ENCODE assay signal across 24 mouse cellular contexts in genomic region chr2:38598395-38598794, GRCm38 (mm10). TPM values are rescaled to one million over a fixed set of nuclear protein-coding genes. Genes with fewer than 3 reads are reported as not detected.
A peak's percentile ranks its signal among the peaks of the same experiment; 100 is the strongest.
DNase-seq lines count a peak whose midpoint lies in the region; ATAC-seq and TF ChIP-seq lines count a peak whose summit lies in the region.
"Had no signal": no experiment of that assay in that cellular context is flagged by ENCODE, and none has a peak within 500 bp of the region (broad histone marks: within the 10 kb centered on the region; RNA-seq: fewer than 3 reads in every experiment).

No protein-coding gene starts in this region.

- ATAC-seq in cerebellum, adult (ENCODE audit: insufficient number of reproducible peaks, low FRiP score, low TSS enrichment) = peak; percentile 61
- ATAC-seq in liver, embryonic 11.5 days (replicated peaks; ENCODE audit: low FRiP score) = no peak
- no peak for ATAC-seq in midbrain, postnatal 0 days (ENCODE audit: low FRiP score)
- ATAC-seq: forebrain, embryonic 13.5 days; forebrain, embryonic 16.5 days; hindbrain, postnatal 0 days; intestine, embryonic 16.5 days; Patski had no signal

- no peak for DNase-seq in cerebellum, postnatal 4 days (ENCODE audit: low spot score in 2 of 2)
- DNase-seq in cerebellum, adult 2 months = peak; percentile 44 to 70
- DNase-seq in cerebellum, postnatal 10 days = no peak
- DNase-seq in liver, adult 2 months (ENCODE audit: extremely low read depth, low read depth, low spot score) = peak; percentile 59
- no peak for DNase-seq in liver, embryonic 11.5 days (ENCODE audit: low spot score)
- DNase-seq in kidney, postnatal 4 days = no peak
- DNase-seq in midbrain, postnatal 0 days (ENCODE audit: low spot score) = no peak
- DNase-seq: adrenal gland, postnatal 10 days; gastrocnemius, postnatal 25 days; heart, adult 2 months; heart, postnatal 14 days; heart, postnatal 4 days; kidney, adult 18-20 months had no signal

- peaks cover 7% of the 10 kb centered on the region; the same call in 1 of the 2 replicates for H3K36me3 ChIP-seq in liver, adult 2 months (ENCODE audit: control insufficient read depth, insufficient read depth, low read length)
- no peaks in the 10 kb centered on the region for H3K36me3 ChIP-seq in liver, embryonic 11.5 days (ENCODE audit: control insufficient read depth, insufficient read depth, low read length)
- no peaks in the 10 kb centered on the region for H3K36me3 ChIP-seq in midbrain, postnatal 0 days (ENCODE audit: insufficient read depth, low read length)
- H3K36me3 ChIP-seq: heart, embryonic 10.5 days had no signal

- no peaks in the 10 kb centered on the region for H3K9me3 ChIP-seq in liver, embryonic 11.5 days (ENCODE audit: control insufficient read depth, low read length)
- H3K9me3 ChIP-seq in midbrain, postnatal 0 days (ENCODE audit: low read length) = no peaks in the 10 kb centered on the region
- H3K9me3 ChIP-seq: forebrain, embryonic 10.5 days; forebrain, embryonic 13.5 days; G1E; heart, embryonic 10.5 days; heart, embryonic 13.5 days had no signal

- H3K4me2 ChIP-seq in liver, embryonic 11.5 days = no peak overlapping the region
- no peak overlapping the region for H3K4me2 ChIP-seq in midbrain, postnatal 0 days (ENCODE audit: low read depth, low read length, poor library complexity, severe bottlenecking)
- H3K4me2 ChIP-seq: forebrain, embryonic 13.5 days; heart, embryonic 13.5 days; hindbrain, embryonic 14.5 days had no signal

- peaks cover 3% of the 10 kb centered on the region; the same call in 1 of the 2 replicates for H3K79me2 ChIP-seq in liver, adult 2 months (ENCODE audit: control insufficient read depth, insufficient read depth, low read length)

- no peak overlapping the region for H3K27ac ChIP-seq in cerebellum, adult 2 months (ENCODE audit: insufficient read depth, low read length)
- H3K27ac ChIP-seq in liver, adult 2 months (replicated peaks; ENCODE audit: insufficient read depth, low read depth, low read length) = no peak overlapping the region
- no peak overlapping the region for H3K27ac ChIP-seq in liver, embryonic 11.5 days (ENCODE audit: low read depth, low read length)
- no peak overlapping the region for H3K27ac ChIP-seq in midbrain, postnatal 0 days (ENCODE audit: low read depth, low read length)
- H3K27ac ChIP-seq: forebrain, embryonic 10.5 days; forebrain, embryonic 13.5 days; heart, adult 2 months; heart, embryonic 10.5 days; heart, embryonic 13.5 days; hindbrain, embryonic 14.5 days; hindbrain, postnatal 0 days had no signal

- H3K4me3 ChIP-seq in cerebellum, adult 2 months (replicated peaks; ENCODE audit: insufficient read depth, low read depth, low read length) = no peak overlapping the region
- no peak overlapping the region for H3K4me3 ChIP-seq in liver, adult 2 months (ENCODE audit: insufficient read depth, low read depth, low read length)
- no peak overlapping the region for H3K4me3 ChIP-seq in liver, embryonic 11.5 days (ENCODE audit: low read depth, low read length)
- H3K4me3 ChIP-seq in midbrain, postnatal 0 days (ENCODE audit: low read depth, low read length) = no peak overlapping the region
- H3K4me3 ChIP-seq: forebrain, embryonic 10.5 days; forebrain, embryonic 13.5 days; heart, adult 2 months; heart, embryonic 10.5 days; heart, embryonic 13.5 days had no signal

- H3K9ac ChIP-seq in liver, adult 2 months (ENCODE audit: low read depth, low read length) = no peak overlapping the region
- no peak overlapping the region for H3K9ac ChIP-seq in liver, embryonic 11.5 days (ENCODE audit: low read depth, low read length)
- no peak overlapping the region for H3K9ac ChIP-seq in midbrain, postnatal 0 days (replicated peaks; ENCODE audit: low read length, poor library complexity, severe bottlenecking)
- H3K9ac ChIP-seq: forebrain, embryonic 13.5 days; heart, embryonic 13.5 days; hindbrain, embryonic 14.5 days had no signal

- peaks cover 5% of the 10 kb centered on the region; the same call in 1 of the 2 replicates for H3K4me1 ChIP-seq in cerebellum, adult 2 months (ENCODE audit: control insufficient read depth, insufficient read depth, low read length)
- H3K4me1 ChIP-seq in liver, adult 2 months (ENCODE audit: control insufficient read depth, insufficient read depth, low read length) = no peaks in the 10 kb centered on the region
- H3K4me1 ChIP-seq in liver, embryonic 11.5 days (replicated peaks; ENCODE audit: control insufficient read depth, insufficient read depth, low read length) = no peaks in the 10 kb centered on the region
- no peaks in the 10 kb centered on the region for H3K4me1 ChIP-seq in midbrain, postnatal 0 days (ENCODE audit: insufficient read depth, low read length)
- H3K4me1 ChIP-seq: forebrain, embryonic 10.5 days had no signal

- H3K27me3 ChIP-seq in cerebellum, adult 2 months (ENCODE audit: control insufficient read depth, insufficient read depth, low read length) = no peaks in the 10 kb centered on the region
- no peaks in the 10 kb centered on the region for H3K27me3 ChIP-seq in liver, adult 2 months (ENCODE audit: control insufficient read depth, insufficient read depth, low read length)
- no peaks in the 10 kb centered on the region for H3K27me3 ChIP-seq in liver, embryonic 11.5 days (replicated peaks; ENCODE audit: control insufficient read depth, insufficient read depth, low read length)
- no peaks in the 10 kb centered on the region for H3K27me3 ChIP-seq in midbrain, postnatal 0 days (ENCODE audit: insufficient read depth, low read length)
- H3K27me3 ChIP-seq: forebrain, embryonic 13.5 days; heart, embryonic 13.5 days; Patski had no signal

- no peak for TF ChIP-seq CTCF in cerebellum, adult 2 months (IDR thresholded peaks at IDR 0.05; ENCODE audit: borderline replicate concordance, insufficient read depth, low read depth, low read length)
- no peak for TF ChIP-seq CTCF in liver, adult 2 months (IDR thresholded peaks at IDR 0.05; ENCODE audit: low read depth, low read length)
- no peak for TF ChIP-seq CTCF in midbrain, postnatal 0 days (IDR thresholded peaks at IDR 0.05)

- 19% methylated on average over 2 of the region's 2 CpGs for WGBS in cerebellum, adult 2 months
- WGBS in liver, adult 2 months = 48% methylated on average over 2 of the region's 2 CpGs
- WGBS in liver, embryonic 11.5 days = 87% methylated on average over 2 of the region's 2 CpGs
- WGBS in midbrain, postnatal 0 days = 86% methylated on average over 2 of the region's 2 CpGs

- TF ChIP-seq POLR2A in cerebellum, adult 2 months (IDR thresholded peaks at IDR 0.05; ENCODE audit: borderline replicate concordance, insufficient read depth, low read length) = no peak
- TF ChIP-seq POLR2A in liver, adult 2 months (IDR thresholded peaks at IDR 0.05; ENCODE audit: extremely low read depth, insufficient read depth, low read length) = no peak

RNA-seq across cellular contexts. Expression of gene Psmb7, which starts 45.5 kb away (rescaled TPM):
- polyA plus RNA-seq in cerebellum, adult 2 months (2012; rRNA removed) = 294 and 310 TPM in 2 replicates
- 195 and 219 TPM in 2 replicates for total RNA-seq in liver, adult 2 months (2014; rRNA removed)
- 99.4 and 123 TPM in 2 replicates for polyA plus RNA-seq in liver, adult 2 months (2012; rRNA removed)
- polyA plus RNA-seq in liver, embryonic 11.5 days (2014; fragmentation: Nextera tagmentation; extraction: Ambion mirVana) = 271 and 282 TPM in 2 replicates
- 218 and 239 TPM in 2 replicates for total RNA-seq in midbrain, postnatal 0 days (2014; rRNA removed)
- 282 and 287 TPM in 2 replicates for polyA plus RNA-seq in midbrain, postnatal 0 days (2015; fragmentation: Nextera tagmentation; extraction: Ambion mirVana)

Comparison
In these comparisons a context has a peak if more than half of its experiments do, and no peak if none do; other contexts are left out.
1. DNase-seq: peak in cerebellum, adult 2 months (2 of 2) and liver, adult 2 months (single experiment); none in cerebellum, postnatal 4 days (0 of 2), cerebellum, postnatal 10 days (0 of 2), liver, embryonic 11.5 days (single experiment), kidney, postnatal 4 days (0 of 2) and midbrain, postnatal 0 days (single experiment).